Mouse (Mus musculus) midbrain, embryonic 11.5 days (tissue): ENCODE data around the gene Itga9. TPM values are rescaled to one million over a fixed set of nuclear protein-coding genes. Genes with fewer than 3 reads are reported as not detected.

Experiments used
- ATAC-seq: fragments of 200-750 bp; cut with Nextera tagmentation; 2 replicates; pipeline ENCODE4 v1.8.0; 2017; ENCODE audit warnings: moderate TSS enrichment, moderate library complexity; ENCODE audit not compliant: low FRiP score
- DNase-seq: peaks from one replicate; pipeline ENCODE4 v3.0.0; 2015; ENCODE audit warnings: low spot score; ENCODE audit errors: missing footprints
- H3K27ac ChIP-seq: fragments of 300-500 bp; sonication (generic); 2 replicates; pipeline ENCODE4 v1.5.1; 2014; ENCODE audit warnings: low read depth, low read length
- H3K27me3 ChIP-seq: fragments of 300-500 bp; sonication (generic); 2 replicates; pipeline ENCODE4 v1.6.1; 2014; ENCODE audit warnings: mild to moderate bottlenecking, low read length, moderate library complexity, mixed read lengths; ENCODE audit not compliant: control insufficient read depth, insufficient read depth
- H3K36me3 ChIP-seq: fragments of 300-500 bp; sonication (generic); 2 replicates; pipeline ENCODE4 v1.6.1; 2014; ENCODE audit warnings: mild to moderate bottlenecking, low read length, moderate library complexity, mixed read lengths; ENCODE audit not compliant: control insufficient read depth, insufficient read depth
- H3K4me1 ChIP-seq: fragments of 300-500 bp; sonication (generic); 2 replicates; pipeline ENCODE4 v1.6.1; 2014; ENCODE audit warnings: low read length; ENCODE audit not compliant: control insufficient read depth, insufficient read depth
- H3K4me2 ChIP-seq: fragments of 300-500 bp; sonication (generic); 2 replicates; pipeline ENCODE4 v1.6.1; 2014; ENCODE audit warnings: mild to moderate bottlenecking, moderate library complexity
- H3K4me3 ChIP-seq: fragments of 300-500 bp; sonication (generic); 2 replicates; pipeline ENCODE4 v1.5.1; 2014; ENCODE audit warnings: low read depth, low read length
- H3K9ac ChIP-seq: fragments of 300-500 bp; sonication (generic); 2 replicates; pipeline ENCODE4 v1.6.1; 2014; ENCODE audit warnings: low read length
- H3K9me3 ChIP-seq: fragments of 300-500 bp; sonication (generic); 2 replicates; pipeline ENCODE4 v1.6.1; 2016; ENCODE audit warnings: low read length; ENCODE audit not compliant: control insufficient read depth
- WGBS: fragments of 180-500 bp; shearing (Covaris S2); extraction: QIAGEN DNeasy Blood & Tissue Kit; methylation state at CpG from one replicate; pipeline ENCODE4 v1.1.7; 2014; 5-methylcytosine and 5-hydroxymethylcytosine counted together
- polyA plus RNA-seq: library from polyadenylated mRNA; unstranded; fragments of >200 nt; fragmentation: Nextera tagmentation; extraction: Ambion mirVana; gene quantifications from 2 replicates; pipeline ENCODE4 v1.2.1, GENCODE M21; 2014

The Itga9 gene
- polyA plus RNA-seq, 1 experiment from 2014 or later, result 4.0 TPM

DNA sequence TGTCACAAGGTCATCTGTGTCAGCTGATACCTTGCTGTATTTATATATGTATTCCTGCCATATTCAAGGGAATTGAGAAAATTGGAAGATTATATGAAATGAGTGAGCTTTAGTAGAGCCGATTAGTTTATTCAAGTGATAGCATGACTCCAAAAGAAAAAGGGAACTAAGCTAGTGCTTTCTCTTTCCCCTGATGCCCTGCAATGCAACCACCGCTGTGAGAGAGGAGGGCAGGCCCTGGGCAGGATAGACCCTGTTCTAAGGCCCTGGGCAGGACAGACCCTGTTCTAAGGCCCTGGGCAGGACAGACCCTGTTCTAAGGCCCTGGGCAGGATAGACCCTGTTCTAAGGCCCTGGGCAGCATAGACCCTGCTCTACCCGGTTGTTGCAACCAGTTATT is 201.2 kb downstream of the Itga9 start:
- H3K9me3 ChIP-seq, result no peaks in the 10 kb centered on the region
- no peak overlapping the region for H3K4me3 ChIP-seq
- DNase-seq (peak; percentile 49), ATAC-seq (no peak)
- H3K4me2 ChIP-seq, result no peak overlapping the region
- no peak overlapping the region for H3K9ac ChIP-seq
- no peaks in the 10 kb centered on the region for H3K36me3 ChIP-seq
- no peak overlapping the region for H3K27ac ChIP-seq
- H3K4me1 ChIP-seq, result no peaks in the 10 kb centered on the region
- 94% methylated on average over 3 of the region's 3 CpGs for WGBS
- H3K27me3 ChIP-seq, result no peaks in the 10 kb centered on the region

DNA sequence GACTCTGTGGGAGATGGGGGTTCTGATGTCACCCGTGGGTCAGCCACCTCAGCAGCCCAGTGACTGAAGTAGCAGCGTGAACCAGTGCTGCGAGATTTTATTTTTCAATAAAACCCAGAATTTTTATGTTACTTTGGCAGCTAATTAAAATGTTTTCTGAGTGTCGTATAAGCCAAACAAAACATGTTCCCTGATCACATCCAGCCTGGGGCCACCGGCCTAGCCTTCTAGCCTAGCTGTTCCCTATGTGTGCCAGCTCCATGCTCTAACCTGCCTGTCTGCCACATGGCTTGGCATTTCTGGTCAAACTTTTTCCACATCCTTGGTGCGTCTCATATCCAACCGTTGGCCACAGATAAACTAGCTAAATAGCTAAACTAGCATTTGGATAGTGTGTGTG is 205.7 kb downstream of the Itga9 start:
- Histone ChIP-seq H3K4me2 (no peak overlapping the region), H3K4me1 (no peaks in the 10 kb centered on the region), H3K36me3 (no peaks in the 10 kb centered on the region), H3K9ac (no peak overlapping the region), H3K27me3 (no peaks in the 10 kb centered on the region), H3K9me3 (no peaks in the 10 kb centered on the region), H3K4me3 (no peak overlapping the region), H3K27ac (no peak overlapping the region)
- DNase-seq (peak; percentile 67), ATAC-seq (no peak)
- 93% methylated on average over 7 of the region's 7 CpGs for WGBS

DNA sequence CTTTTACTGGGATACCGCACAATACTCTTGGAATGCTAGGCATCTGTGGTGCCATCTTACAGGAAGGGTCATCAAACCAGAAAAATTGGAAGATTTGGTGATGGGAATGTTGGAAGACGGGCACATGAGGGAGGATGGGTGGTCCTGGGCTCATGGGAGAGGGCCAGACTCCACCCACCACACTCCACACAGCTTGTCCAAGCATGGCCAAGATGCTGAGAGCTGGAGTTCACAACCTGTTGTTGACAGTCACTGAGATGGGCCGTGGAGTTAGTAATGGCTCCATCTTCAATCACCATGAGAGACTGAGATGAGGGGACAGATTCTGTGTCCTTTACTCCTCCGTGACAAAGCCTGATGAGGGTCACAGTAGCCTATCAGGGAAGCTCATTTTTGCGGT is 207.0 kb downstream of the Itga9 start:
- no peak overlapping the region for H3K9ac ChIP-seq
- no peak overlapping the region for H3K4me2 ChIP-seq
- H3K36me3 ChIP-seq, result no peaks in the 10 kb centered on the region
- H3K4me3 ChIP-seq, result no peak overlapping the region
- no peaks in the 10 kb centered on the region for H3K27me3 ChIP-seq
- H3K9me3 ChIP-seq, result no peaks in the 10 kb centered on the region
- no peaks in the 10 kb centered on the region for H3K4me1 ChIP-seq
- ATAC-seq, result no peak
- WGBS, result 87% methylated on average over 5 of the region's 5 CpGs
- DNase-seq, result no peak
- no peak overlapping the region for H3K27ac ChIP-seq

DNA sequence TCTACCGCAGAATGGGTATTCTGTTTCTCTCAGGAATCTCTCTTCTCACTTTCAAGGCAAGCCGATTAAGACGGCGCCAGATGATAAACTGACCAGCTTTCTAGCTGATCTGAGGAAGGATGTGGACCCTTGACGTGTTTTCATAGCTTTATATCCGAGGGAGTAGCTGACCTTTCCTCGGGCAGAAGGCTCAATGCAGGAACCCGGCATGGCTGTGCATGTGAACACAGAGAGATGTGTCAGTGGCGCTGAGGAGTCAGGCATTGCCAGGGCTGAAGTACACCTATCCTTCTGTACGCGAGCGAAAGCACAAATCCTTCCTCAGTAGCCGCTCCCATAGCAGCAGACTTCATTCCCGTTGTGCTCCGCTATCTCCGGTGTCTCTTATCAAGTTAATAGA is 207.6 kb downstream of the Itga9 start:
- H3K4me2 ChIP-seq, result no peak overlapping the region
- no peak overlapping the region for H3K9ac ChIP-seq
- H3K9me3 ChIP-seq, result no peaks in the 10 kb centered on the region
- H3K36me3 ChIP-seq, result no peaks in the 10 kb centered on the region
- no peaks in the 10 kb centered on the region for H3K27me3 ChIP-seq
- H3K4me1 ChIP-seq, result no peaks in the 10 kb centered on the region
- 90% methylated on average over 16 of the region's 16 CpGs for WGBS
- ATAC-seq (no peak), DNase-seq (peak; percentile 35)
- H3K4me3 ChIP-seq, result no peak overlapping the region
- no peak overlapping the region for H3K27ac ChIP-seq

DNA sequence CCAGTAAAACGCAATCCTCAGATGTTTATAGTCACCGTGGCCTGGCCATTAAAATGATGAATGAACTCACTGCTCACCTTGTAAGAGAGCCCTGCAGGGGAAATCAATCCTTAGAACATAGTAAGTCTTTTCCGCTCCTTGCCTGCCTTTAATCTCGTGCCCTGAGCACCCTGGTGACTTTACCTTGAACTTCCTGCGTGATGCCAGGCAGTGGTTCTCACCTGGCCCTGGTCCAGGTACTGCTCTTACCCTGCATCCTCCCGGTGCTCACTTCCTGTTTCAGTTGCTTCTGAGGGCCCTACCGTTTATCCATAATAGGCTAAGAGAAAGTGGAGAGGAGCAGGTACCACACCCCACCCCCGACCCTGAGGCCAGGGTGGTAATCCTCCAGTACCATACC is 208.0 kb downstream of the Itga9 start:
- Histone ChIP-seq H3K36me3 (no peaks in the 10 kb centered on the region), H3K4me3 (no peak overlapping the region), H3K9ac (no peak overlapping the region), H3K27ac (no peak overlapping the region), H3K4me2 (no peak overlapping the region), H3K4me1 (no peaks in the 10 kb centered on the region), H3K9me3 (no peaks in the 10 kb centered on the region), H3K27me3 (no peaks in the 10 kb centered on the region)
- 84% methylated on average over 8 of the region's 8 CpGs for WGBS
- DNase-seq (peak; percentile 39), ATAC-seq (no peak)

DNA sequence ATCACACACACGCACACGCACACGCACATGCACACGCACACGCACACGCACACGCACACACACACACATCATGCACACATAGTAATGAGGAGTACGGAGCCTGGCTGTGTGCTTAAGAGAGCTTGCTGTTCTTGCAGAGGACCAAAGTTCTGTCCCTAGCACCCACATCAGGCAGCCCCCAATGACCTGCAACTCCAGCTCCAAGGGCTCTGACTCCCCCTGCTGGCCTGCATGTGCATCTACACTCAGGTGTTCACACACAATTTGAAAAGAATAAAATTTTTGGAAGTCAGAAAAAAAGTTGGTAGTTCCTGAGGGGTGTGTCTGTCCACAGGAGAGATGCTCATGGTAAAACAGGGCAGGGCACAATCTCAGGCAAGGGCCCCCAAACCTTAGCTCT is 209.1 kb downstream of the Itga9 start:
- Histone ChIP-seq H3K9ac (no peak overlapping the region), H3K9me3 (no peaks in the 10 kb centered on the region), H3K36me3 (no peaks in the 10 kb centered on the region), H3K4me2 (no peak overlapping the region), H3K4me3 (no peak overlapping the region), H3K4me1 (no peaks in the 10 kb centered on the region), H3K27me3 (no peaks in the 10 kb centered on the region), H3K27ac (no peak overlapping the region)
- peak; percentile 62 for DNase-seq
- WGBS, result 94% methylated on average over 8 of the region's 8 CpGs
- no peak for ATAC-seq

DNA sequence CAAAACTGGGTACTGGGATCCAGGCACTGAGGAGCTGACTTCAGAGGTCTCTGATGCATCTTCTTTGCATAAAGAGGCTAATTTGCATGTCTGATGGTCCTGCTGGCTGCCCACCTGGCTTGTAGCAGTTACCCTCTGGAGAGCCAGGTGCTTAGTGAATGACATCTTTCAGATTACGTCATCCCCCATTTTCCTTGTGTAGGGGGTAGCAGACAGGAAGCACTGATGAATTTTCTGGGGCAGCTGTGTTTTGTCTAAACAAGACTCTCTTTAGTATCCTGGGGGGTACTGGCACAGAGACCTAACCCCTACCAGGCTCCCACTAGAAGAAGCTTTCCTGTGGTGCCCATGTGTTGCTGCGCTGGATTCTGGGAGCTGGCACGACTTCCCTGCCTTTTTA is 212.0 kb downstream of the Itga9 start:
- H3K4me1 ChIP-seq, result peaks cover 4% of the 10 kb centered on the region
- H3K27ac ChIP-seq, result no peak overlapping the region
- H3K9me3 ChIP-seq, result no peaks in the 10 kb centered on the region
- no peaks in the 10 kb centered on the region for H3K36me3 ChIP-seq
- no peak overlapping the region for H3K4me3 ChIP-seq
- H3K4me2 ChIP-seq, result no peak overlapping the region
- 78% methylated on average over 3 of the region's 3 CpGs for WGBS
- DNase-seq (peak; percentile 56), ATAC-seq (no peak)
- H3K9ac ChIP-seq, result no peak overlapping the region
- no peaks in the 10 kb centered on the region for H3K27me3 ChIP-seq

DNA sequence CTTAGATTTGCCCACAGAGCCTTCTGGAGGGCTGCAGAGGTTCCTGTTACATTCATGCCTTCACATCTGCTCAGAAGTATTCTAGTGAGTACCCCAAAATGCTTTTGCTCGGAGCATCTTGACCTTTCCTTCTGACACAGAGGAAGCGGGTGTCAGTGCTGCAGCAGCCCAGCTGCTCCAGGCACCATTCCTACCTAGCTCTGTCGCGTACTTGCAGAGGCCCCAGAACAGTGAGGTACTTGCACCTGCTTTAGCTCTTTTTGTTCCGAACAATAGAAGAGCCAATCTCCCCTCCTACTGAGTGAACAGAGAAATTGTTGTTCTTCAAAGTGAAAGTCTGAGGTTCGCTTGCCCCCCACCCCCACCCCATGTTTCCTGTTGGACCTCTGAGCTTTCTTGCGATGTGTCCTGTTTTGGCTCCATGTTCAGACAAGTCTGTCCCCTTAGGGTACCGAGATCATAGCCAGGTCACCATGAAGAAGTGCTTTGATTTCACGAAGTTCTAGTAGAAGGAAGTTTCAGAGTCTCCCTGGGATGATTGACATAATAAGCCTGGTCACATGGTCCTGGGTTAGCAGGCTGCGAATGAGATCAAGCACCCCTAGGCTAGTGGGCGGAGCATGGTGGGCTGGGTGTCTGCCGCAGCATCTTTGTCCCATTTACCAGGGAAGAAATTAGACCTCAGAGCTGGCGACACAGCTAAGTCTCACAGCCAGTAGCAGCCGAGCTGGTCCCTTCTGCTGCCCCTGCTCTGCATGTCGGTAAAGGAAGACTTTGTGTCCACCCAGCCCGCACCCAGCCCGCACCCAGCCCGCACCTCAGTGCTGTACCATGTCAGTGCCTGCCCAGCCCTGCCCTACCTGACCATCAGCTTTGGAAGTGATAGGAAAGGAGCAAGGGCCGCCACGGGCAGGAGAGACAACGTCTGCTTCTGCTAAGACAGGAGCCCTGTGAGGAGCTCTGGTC is 215.0 kb downstream of the Itga9 start:
- WGBS, result 55% methylated on average over 21 of the region's 21 CpGs
- Histone ChIP-seq H3K9ac (peak overlapping the region; percentile 33; the same call in 1 of the 2 replicates), H3K36me3 (no peaks in the 10 kb centered on the region), H3K9me3 (no peaks in the 10 kb centered on the region), H3K4me2 (peak overlapping the region; percentile 29), H3K4me1 (peaks cover 4% of the 10 kb centered on the region), H3K27me3 (no peaks in the 10 kb centered on the region), H3K4me3 (no peak overlapping the region), H3K27ac (no peak overlapping the region)
- DNase-seq (peak; percentile 81), ATAC-seq (peak; percentile 84)

DNA sequence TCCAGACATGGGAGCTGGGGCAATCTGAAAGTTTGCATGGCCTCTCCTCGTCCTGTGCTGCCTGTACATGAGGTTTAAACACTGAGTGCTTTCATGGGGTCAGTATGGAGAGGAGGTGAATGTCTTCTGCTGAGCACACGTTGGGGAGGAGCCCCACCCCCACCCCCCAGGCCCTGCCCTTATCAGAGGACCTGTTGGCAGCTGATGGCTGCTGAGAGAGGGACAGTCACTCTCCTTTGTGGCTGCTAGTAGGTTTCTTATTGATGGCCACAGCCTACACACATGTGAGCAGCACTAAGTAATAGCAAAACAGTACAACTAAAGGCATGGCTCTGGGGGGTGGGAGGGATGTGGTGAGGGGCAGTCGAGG is 215.7 kb downstream of the Itga9 start:
- Histone ChIP-seq H3K9me3 (no peaks in the 10 kb centered on the region), H3K4me2 (peak overlapping the region; percentile 29), H3K4me3 (no peak overlapping the region), H3K27me3 (no peaks in the 10 kb centered on the region), H3K4me1 (peaks cover 4% of the 10 kb centered on the region), H3K36me3 (no peaks in the 10 kb centered on the region), H3K27ac (no peak overlapping the region), H3K9ac (0 out of 2 replicates have a peak overlapping the region, but pooled peaks have one; percentile 33)
- WGBS, result 62% methylated on average over 3 of the region's 3 CpGs
- ATAC-seq (no peak; the same call in 1 of the 2 replicates), DNase-seq (no peak)
